Mouse (Mus musculus) olfactory bulb, adult 2 months (tissue): ENCODE data around the gene Nkiras1. TPM values are rescaled to one million over a fixed set of nuclear protein-coding genes. Genes with fewer than 3 reads are reported as not detected.
"Not testable (repeated sequence)": the region's sequence is repeated elsewhere in the genome, so short reads cannot be mapped to it uniquely, and the experiment has no call there.

Source experiments
- H3K27ac ChIP-seq: fragments of 200-500 bp; 2 replicates; pipeline ENCODE4 v1.5.1; 2012; ENCODE audit warnings: low read depth, low read length; ENCODE audit not compliant: insufficient read depth
- H3K4me1 ChIP-seq: fragments of 200-500 bp; 2 replicates; pipeline ENCODE4 v1.6.1; 2012; ENCODE audit warnings: low read length; ENCODE audit not compliant: control insufficient read depth, insufficient read depth
- H3K4me3 ChIP-seq: fragments of 200-500 bp; 2 replicates; pipeline ENCODE4 v1.5.1; 2012; ENCODE audit warnings: mild to moderate bottlenecking, low read depth, low read length, moderate library complexity; ENCODE audit not compliant: insufficient read depth
- CTCF ChIP-seq: fragments of 200-500 bp; IDR thresholded peaks from 2 replicates; pipeline ENCODE4 v1.5.1; 2012; ENCODE audit warnings: low read depth, mild to moderate bottlenecking, low read length, moderate library complexity; ENCODE audit not compliant: insufficient read depth
- POLR2A ChIP-seq: fragments of 200-500 bp; IDR thresholded peaks from 2 replicates; pipeline ENCODE4 v1.6.1; 2012; ENCODE audit warnings: mild to moderate bottlenecking, low read depth, low read length, moderate library complexity; ENCODE audit not compliant: insufficient read depth
- WGBS: fragments of 180-500 bp; shearing (Covaris S2); methylation state at CpG from one replicate; pipeline ENCODE4 v1.1.7; 2018; 5-methylcytosine and 5-hydroxymethylcytosine counted together
- polyA plus RNA-seq: library from polyadenylated mRNA; stranded (reverse); fragments of >200 nt; gene quantifications from 2 replicates; pipeline ENCODE4 v1.2.4, GENCODE M21; 2012; ENCODE audit warnings: low replicate concordance; ENCODE audit not compliant: missing spikeins, insufficient read depth, insufficient read length

The Nkiras1 gene
- polyA plus RNA-seq, 1 experiment, result not detected

- TF ChIP-seq POLR2A (no peak), CTCF (no peak)
- WGBS, result 39% methylated on average over 4 of the region's 4 CpGs
- H3K4me1 ChIP-seq, result peaks cover 7% of the 10 kb centered on the region; the same call in 1 of the 2 replicates
- H3K4me3 ChIP-seq, result no peak overlapping the region
- H3K27ac ChIP-seq, result no peak overlapping the region
These were observed 33.6 kb upstream of the Nkiras1 start for GRCm38 (mm10) chr14:18237381-18237780.

- under 1% methylated on average over 71 of the region's 71 CpGs for WGBS
- Histone ChIP-seq H3K4me3 (peak overlapping the region; percentile 88), H3K27ac (peak overlapping the region; percentile 100), H3K4me1 (peaks cover 7% of the 10 kb centered on the region; the same call in 1 of the 2 replicates)
- TF ChIP-seq POLR2A (no peak; the same call in 1 of the 2 replicates), CTCF (no peak)
These were observed 32.7 kb upstream of the Nkiras1 start for GRCm38 (mm10) chr14:18238131-18238749.

- WGBS, result under 1% methylated on average over 66 of the region's 66 CpGs
These were observed 31.9 kb upstream of the Nkiras1 start, which contains the start of gene Nr1d2 for GRCm38 (mm10) chr14:18238750-18239731. Gene Nr1d2 (minus strand): TSS chr14:18239127.

GRCm38 (mm10) chr14:18240132-18240531 is 30.8 kb upstream of the Nkiras1 start:
- 0 out of 2 replicates have a peak, but pooled peaks cover 2% of the 10 kb centered on the region for H3K4me1 ChIP-seq
- TF ChIP-seq POLR2A (no peak), CTCF (no peak)
- no peak overlapping the region for H3K4me3 ChIP-seq
- no peak overlapping the region for H3K27ac ChIP-seq
- 27% methylated on average over 7 of the region's 7 CpGs for WGBS

More at GRCm38 (mm10) chr14:18238750-18239731, 31.9 kb upstream of the Nkiras1 start, which contains the start of gene Nr1d2:
- TF ChIP-seq POLR2A, result peak; percentile 73
- TF ChIP-seq CTCF, result no peak
- Histone ChIP-seq H3K4me1 (peaks cover 7% of the 10 kb centered on the region; the same call in 1 of the 2 replicates), H3K4me3 (peak within 1 kb of the TSS; percentile 88), H3K27ac (peak within 1 kb of the TSS; percentile 100)

- TF ChIP-seq POLR2A (no peak), CTCF (no peak)
- H3K4me3 ChIP-seq, result no peak overlapping the region
- no peak overlapping the region for H3K27ac ChIP-seq
- WGBS, result 90% methylated on average over 4 of the region's 4 CpGs
- H3K4me1 ChIP-seq, result 0 out of 2 replicates have a peak, but pooled peaks cover 2% of the 10 kb centered on the region
These were observed 29.1 kb upstream of the Nkiras1 start for GRCm38 (mm10) chr14:18241786-18242185.

- H3K27ac ChIP-seq, result no peak overlapping the region
- no peak for TF ChIP-seq POLR2A
- TF ChIP-seq CTCF, result no peak
- 87% methylated on average over 21 of the region's 21 CpGs for WGBS
- H3K4me1 ChIP-seq, result 0 out of 2 replicates have a peak, but pooled peaks cover 2% of the 10 kb centered on the region
- no peak overlapping the region for H3K4me3 ChIP-seq
These were observed 28.3 kb upstream of the Nkiras1 start for GRCm38 (mm10) chr14:18242638-18243130.

GRCm38 (mm10) chr14:18261203-18261602 is 9.7 kb upstream of the Nkiras1 start:
- WGBS, result 89% methylated on average over 3 of the region's 3 CpGs
- Histone ChIP-seq H3K4me1 (no peaks in the 10 kb centered on the region; the same call in 1 of the 2 replicates), H3K4me3 (no peak overlapping the region), H3K27ac (no peak overlapping the region)
- no peak for TF ChIP-seq CTCF
- no peak for TF ChIP-seq POLR2A

GRCm38 (mm10) chr14:18263427-18263826 is 7.5 kb upstream of the Nkiras1 start:
- H3K4me1 ChIP-seq, result no peaks in the 10 kb centered on the region; the same call in 1 of the 2 replicates
- no peak for TF ChIP-seq CTCF
- no peak for TF ChIP-seq POLR2A
- no peak overlapping the region for H3K4me3 ChIP-seq
- 7% methylated on average over 4 of the region's 4 CpGs for WGBS
- no peak overlapping the region for H3K27ac ChIP-seq

- peak overlapping the region; percentile 22 for H3K27ac ChIP-seq
- WGBS, result under 1% methylated on average over 24 of the region's 24 CpGs
- peak overlapping the region; percentile 78 for H3K4me3 ChIP-seq
- not testable (repeated sequence) for H3K4me1 ChIP-seq
These were observed 898 bp upstream of the Nkiras1 start for GRCm38 (mm10) chr14:18269947-18270528.
